Mouse (Mus musculus) right cerebral cortex, adult 2 months (tissue): ENCODE data around the gene Gpr15.
A peak's percentile ranks its signal among the peaks of the same experiment; 100 is the strongest.

Experiments
- DNase-seq, 2 experiments: peaks; one replicate each; pipeline ENCODE4 v3.0.0; 2021 to 2022; ENCODE audit warnings: low spot score in 2 of 2

The Gpr15 gene

GRCm38 (mm10) chr16:58671212-58671985, 47.5 kb downstream of the Gpr15 start:
- DNase-seq = no peak

GRCm38 (mm10) chr16:58670643-58671042, 48.2 kb downstream of the Gpr15 start:
- peak; percentile 22 to 23 for DNase-seq

- peak; percentile 80 to 89 for DNase-seq
Observed at GRCm38 (mm10) chr16:58669917-58670630, 48.8 kb downstream of the Gpr15 start, which contains the start of gene Cpox. Gene Cpox, plus strand, starts transcription at chr16:58670292.

GRCm38 (mm10) chr16:58669264-58669663, 49.6 kb downstream of the Gpr15 start:
- no peak for DNase-seq

GRCm38 (mm10) chr16:58668586-58668985, 50.3 kb downstream of the Gpr15 start:
- DNase-seq = no peak
